Mouse (Mus musculus): ENCODE results near the gene Slc27a5. TPM values are rescaled to one million over a fixed set of nuclear protein-coding genes. Genes with fewer than 3 reads are reported as not detected.

The Slc27a5 gene
- total and polyA plus RNA-seq, 2 experiments from 2014 or later, result not detected

GRCm38 (mm10) chr7:12965678-12966091 lies 32.3 kb downstream of the Slc27a5 start, which contains the start of gene Zfp324:
TSS of gene Zfp324 (plus strand) at chr7:12965838.
- under 1% methylated on average over 23 of the region's 23 CpGs for WGBS
- Histone ChIP-seq H3K27ac (ENCODE audit: low read depth) (peak within 1 kb of the TSS; percentile 69), H3K27me3 (ENCODE audit: control insufficient read depth, insufficient read depth, low read length) (no peaks in the 10 kb centered on the region), H3K9me3 (replicated peaks; ENCODE audit: control insufficient read depth, low read length) (no peaks in the 10 kb centered on the region), H3K4me3 (ENCODE audit: low read depth, low read length) (peak within 1 kb of the TSS; percentile 84), H3K4me2 (ENCODE audit: low read depth, low read length) (peak within 1 kb of the TSS; percentile 91), H3K9ac (replicated peaks; ENCODE audit: low read depth, low read length) (peak within 1 kb of the TSS; percentile 77), H3K36me3 (replicated peaks; ENCODE audit: control insufficient read depth, insufficient read depth, low read length) (peaks cover 22% of the 10 kb centered on the region), H3K4me1 (ENCODE audit: control insufficient read depth, insufficient read depth) (peaks cover 12% of the 10 kb centered on the region; the same call in 1 of the 2 replicates)
- DNase-seq (ENCODE audit: low spot score), result peak; percentile 80
- ATAC-seq (ENCODE audit: insufficient read depth, low read depth), result peak; percentile 89
- TF ChIP-seq EP300 (IDR thresholded peaks at IDR 0.05; ENCODE audit: low read depth) (peak; percentile 15; the same call in 1 of the 2 replicates), CTCF (IDR thresholded peaks at IDR 0.05; ENCODE audit: low read depth) (no peak)

GRCm38 (mm10) chr7:12961511-12962141 lies 36.4 kb downstream of the Slc27a5 start:
- DNase-seq (ENCODE audit: low spot score) (peak; percentile 82), ATAC-seq (ENCODE audit: insufficient read depth, low read depth) (peak; percentile 73)
- WGBS, result 2% methylated on average over 29 of the region's 29 CpGs
- H3K4me2 ChIP-seq (ENCODE audit: low read depth, low read length), result peak overlapping the region; percentile 82
- H3K27ac ChIP-seq (ENCODE audit: low read depth), result peak overlapping the region; percentile 87
- TF ChIP-seq CTCF (IDR thresholded peaks at IDR 0.05; ENCODE audit: low read depth), result no peak
- TF ChIP-seq EP300 (IDR thresholded peaks at IDR 0.05; ENCODE audit: low read depth), result no peak
- peak overlapping the region; percentile 67 for H3K9ac ChIP-seq (replicated peaks; ENCODE audit: low read depth, low read length)
- H3K36me3 ChIP-seq (replicated peaks; ENCODE audit: control insufficient read depth, insufficient read depth, low read length), result no peaks in the 10 kb centered on the region
- peak overlapping the region; percentile 61 for H3K4me3 ChIP-seq (ENCODE audit: low read depth, low read length)
- H3K4me1 ChIP-seq (ENCODE audit: control insufficient read depth, insufficient read depth), result peaks cover 2% of the 10 kb centered on the region; the same call in 1 of the 2 replicates
- H3K9me3 ChIP-seq (replicated peaks; ENCODE audit: control insufficient read depth, low read length), result no peaks in the 10 kb centered on the region
- H3K27me3 ChIP-seq (ENCODE audit: control insufficient read depth, insufficient read depth, low read length), result no peaks in the 10 kb centered on the region

- Histone ChIP-seq H3K4me2 (ENCODE audit: low read depth, low read length) (no peak overlapping the region), H3K27me3 (ENCODE audit: control insufficient read depth, insufficient read depth, low read length) (no peaks in the 10 kb centered on the region), H3K4me1 (ENCODE audit: control insufficient read depth, insufficient read depth) (no peaks in the 10 kb centered on the region), H3K36me3 (replicated peaks; ENCODE audit: control insufficient read depth, insufficient read depth, low read length) (no peaks in the 10 kb centered on the region), H3K27ac (ENCODE audit: low read depth) (no peak overlapping the region), H3K4me3 (ENCODE audit: low read depth, low read length) (no peak overlapping the region), H3K9ac (replicated peaks; ENCODE audit: low read depth, low read length) (no peak overlapping the region), H3K9me3 (replicated peaks; ENCODE audit: control insufficient read depth, low read length) (no peaks in the 10 kb centered on the region)
- DNase-seq (ENCODE audit: low spot score), result no peak
- no peak for TF ChIP-seq CTCF (IDR thresholded peaks at IDR 0.05; ENCODE audit: low read depth)
- TF ChIP-seq EP300 (IDR thresholded peaks at IDR 0.05; ENCODE audit: low read depth), result no peak
- 32% methylated on average over 4 of the region's 4 CpGs for WGBS
- no peak for ATAC-seq (ENCODE audit: insufficient read depth, low read depth)
Measured at GRCm38 (mm10) chr7:12959718-12960117, 38.3 kb downstream of the Slc27a5 start.

- Histone ChIP-seq H3K4me2 (ENCODE audit: low read depth, low read length) (no peak overlapping the region), H3K4me3 (ENCODE audit: low read depth, low read length) (no peak overlapping the region), H3K9me3 (replicated peaks; ENCODE audit: control insufficient read depth, low read length) (no peaks in the 10 kb centered on the region), H3K36me3 (replicated peaks; ENCODE audit: control insufficient read depth, insufficient read depth, low read length) (no peaks in the 10 kb centered on the region), H3K9ac (replicated peaks; ENCODE audit: low read depth, low read length) (no peak overlapping the region), H3K4me1 (ENCODE audit: control insufficient read depth, insufficient read depth) (no peaks in the 10 kb centered on the region), H3K27ac (ENCODE audit: low read depth) (no peak overlapping the region), H3K27me3 (ENCODE audit: control insufficient read depth, insufficient read depth, low read length) (no peaks in the 10 kb centered on the region)
- TF ChIP-seq CTCF (IDR thresholded peaks at IDR 0.05; ENCODE audit: low read depth) (no peak), EP300 (IDR thresholded peaks at IDR 0.05; ENCODE audit: low read depth) (no peak)
- DNase-seq (ENCODE audit: low spot score), result no peak
- no peak for ATAC-seq (ENCODE audit: insufficient read depth, low read depth)
- WGBS, result 82% methylated on average over 4 of the region's 4 CpGs
Measured at GRCm38 (mm10) chr7:12958948-12959347, 39.0 kb downstream of the Slc27a5 start.

GRCm38 (mm10) chr7:12957511-12957910 lies 40.5 kb downstream of the Slc27a5 start:
- no peaks in the 10 kb centered on the region for H3K4me1 ChIP-seq (ENCODE audit: control insufficient read depth, insufficient read depth)
- H3K4me3 ChIP-seq (ENCODE audit: low read depth, low read length), result no peak overlapping the region
- H3K27ac ChIP-seq (ENCODE audit: low read depth), result no peak overlapping the region
- DNase-seq (ENCODE audit: low spot score) (no peak), ATAC-seq (ENCODE audit: insufficient read depth, low read depth) (no peak)
- H3K36me3 ChIP-seq (replicated peaks; ENCODE audit: control insufficient read depth, insufficient read depth, low read length), result no peaks in the 10 kb centered on the region
- no peak for TF ChIP-seq CTCF (IDR thresholded peaks at IDR 0.05; ENCODE audit: low read depth)
- TF ChIP-seq EP300 (IDR thresholded peaks at IDR 0.05; ENCODE audit: low read depth), result no peak
- no peaks in the 10 kb centered on the region for H3K9me3 ChIP-seq (replicated peaks; ENCODE audit: control insufficient read depth, low read length)
- no peaks in the 10 kb centered on the region for H3K27me3 ChIP-seq (ENCODE audit: control insufficient read depth, insufficient read depth, low read length)
- H3K9ac ChIP-seq (replicated peaks; ENCODE audit: low read depth, low read length), result no peak overlapping the region
- H3K4me2 ChIP-seq (ENCODE audit: low read depth, low read length), result no peak overlapping the region
- WGBS, result 63% methylated on average over 5 of the region's 5 CpGs

- Histone ChIP-seq H3K9ac (replicated peaks; ENCODE audit: low read depth, low read length) (no peak overlapping the region), H3K9me3 (replicated peaks; ENCODE audit: control insufficient read depth, low read length) (no peaks in the 10 kb centered on the region), H3K4me1 (ENCODE audit: control insufficient read depth, insufficient read depth) (peaks cover 6% of the 10 kb centered on the region), H3K4me2 (ENCODE audit: low read depth, low read length) (no peak overlapping the region), H3K4me3 (ENCODE audit: low read depth, low read length) (no peak overlapping the region), H3K36me3 (replicated peaks; ENCODE audit: control insufficient read depth, insufficient read depth, low read length) (no peaks in the 10 kb centered on the region), H3K27ac (ENCODE audit: low read depth) (no peak overlapping the region), H3K27me3 (ENCODE audit: control insufficient read depth, insufficient read depth, low read length) (no peaks in the 10 kb centered on the region)
- ATAC-seq (ENCODE audit: insufficient read depth, low read depth), result no peak
- 42% methylated on average over 3 of the region's 3 CpGs for WGBS
- TF ChIP-seq CTCF (IDR thresholded peaks at IDR 0.05; ENCODE audit: low read depth), result peak; percentile 42
- no peak for TF ChIP-seq EP300 (IDR thresholded peaks at IDR 0.05; ENCODE audit: low read depth)
- DNase-seq (ENCODE audit: low spot score), result no peak
Measured at GRCm38 (mm10) chr7:12954896-12955295, 43.1 kb downstream of the Slc27a5 start.

Data from heart, postnatal 0 days (tissue).